Mouse (Mus musculus): ENCODE results near the gene Scaf1. TPM values are rescaled to one million over a fixed set of nuclear protein-coding genes. Genes with fewer than 3 reads are reported as not detected.

Scaf1 gene
- total and polyA plus RNA-seq, 3 experiments = 17.7 to 81.5 (median 34.4) TPM

GRCm38 (mm10) chr7:44958208-44958607 is 58.0 kb downstream of the Scaf1 start (continued):
- no peak for TF ChIP-seq ELF1 (IDR thresholded peaks at IDR 0.05; ENCODE audit: low read depth, low read length)

DNA sequence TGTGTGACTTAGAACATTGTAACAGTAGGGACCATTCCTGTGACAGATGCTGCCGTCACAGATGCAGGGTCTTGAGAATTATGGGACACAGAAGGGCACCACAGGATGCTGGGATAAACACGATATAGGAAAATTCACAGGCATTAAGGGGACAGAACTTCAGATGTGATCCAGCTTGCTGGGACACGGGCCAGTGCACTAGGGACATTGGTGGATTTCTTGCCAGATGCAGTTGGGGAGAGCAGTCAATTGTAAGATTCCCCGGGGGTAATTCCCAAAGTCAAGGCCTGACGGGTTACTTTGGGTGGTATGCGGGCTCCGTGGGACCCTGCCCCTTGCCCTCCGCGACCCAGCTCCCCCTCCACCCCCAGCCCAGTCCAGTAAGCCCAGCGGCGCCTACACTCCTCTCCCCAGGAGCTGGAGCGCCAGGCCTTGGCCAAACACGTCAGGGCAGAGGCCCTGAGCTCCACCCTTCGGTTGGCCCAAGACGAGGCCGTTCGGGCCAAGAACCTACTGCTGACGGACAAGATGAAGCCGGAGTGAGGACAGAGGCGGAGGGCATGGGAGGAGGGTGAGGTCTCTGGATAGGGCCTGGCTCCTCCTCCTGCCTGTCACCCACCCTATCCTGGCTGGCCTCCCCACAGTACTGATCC is 58.9 kb downstream of the Scaf1 start:
- Histone ChIP-seq H3K9ac (ENCODE audit: control insufficient read depth, low read depth, low read length, poor library complexity, severe bottlenecking) (no peak overlapping the region), H3K79me2 (ENCODE audit: control insufficient read depth, insufficient read depth, low read length, poor library complexity) (no peaks in the 10 kb centered on the region), H3K36me3 (ENCODE audit: control insufficient read depth in 1 of 2, insufficient read depth in 2 of 2, low read length in 2 of 2) (no peaks in the 10 kb centered on the region; a peak in 1 of 4 replicates), H3K4me1 (ENCODE audit: control insufficient read depth in 1 of 2, insufficient read depth in 2 of 2, low read length in 2 of 2) (0 out of 4 replicates have a peak, but pooled peaks cover 0 to 4% of the 10 kb centered on the region in 2 experiments), H3K9me3 (replicated peaks; ENCODE audit: insufficient read depth, low read length) (no peaks in the 10 kb centered on the region), H3K4me3 (ENCODE audit: control insufficient read depth in 1 of 2, insufficient read depth in 1 of 2, low read depth in 2 of 2, low read length in 2 of 2) (no peak overlapping the region), H3K27me3 (ENCODE audit: control insufficient read depth in 1 of 2, insufficient read depth in 2 of 2, low read length in 2 of 2) (no peaks in the 10 kb centered on the region), H3K27ac (ENCODE audit: control insufficient read depth, low read depth, low read length) (no peak overlapping the region)
- TF ChIP-seq ELF1 (IDR thresholded peaks at IDR 0.05; ENCODE audit: low read depth, low read length) = no peak
- no peak for TF ChIP-seq EP300 (IDR thresholded peaks at IDR 0.05; ENCODE audit: low read depth in 1 of 2, low read length in 2 of 2)
- no peak for TF ChIP-seq USF2 (IDR thresholded peaks at IDR 0.05; ENCODE audit: borderline replicate concordance in 1 of 2, insufficient read depth in 1 of 2, low read depth in 1 of 2, low read length in 2 of 2)
- TF ChIP-seq HCFC1 (IDR thresholded peaks at IDR 0.05; ENCODE audit: low read depth, low read length) = no peak
- TF ChIP-seq GABPA (IDR thresholded peaks at IDR 0.05; ENCODE audit: low read depth, low read length) = no peak
- TF ChIP-seq MYB (IDR thresholded peaks at IDR 0.05; ENCODE audit: low read depth, low read length) = no peak
- no peak for TF ChIP-seq NELFE (IDR thresholded peaks at IDR 0.05; ENCODE audit: low read depth, low read length)
- TF ChIP-seq GATA1 (IDR thresholded peaks at IDR 0.05; ENCODE audit: low read depth, low read length) = no peak
- no peak for TF ChIP-seq TBP (IDR thresholded peaks at IDR 0.05; ENCODE audit: low read depth, low read length)
- TF ChIP-seq MAX (IDR thresholded peaks at IDR 0.05; ENCODE audit: low read length) = no peak
- TF ChIP-seq ZKSCAN1 (IDR thresholded peaks at IDR 0.05; ENCODE audit: low read depth, low read length) = no peak
- TF ChIP-seq ZNF384 (IDR thresholded peaks at IDR 0.05; ENCODE audit: low read depth, low read length) = no peak
- TF ChIP-seq CTCF (IDR thresholded peaks at IDR 0.05 in 2 of 3, conservative IDR thresholded peaks at IDR 0.05 in 1 of 3; ENCODE audit: control insufficient read depth in 1 of 3, insufficient read depth in 1 of 3, low read depth in 2 of 3, low read length in 3 of 3, poor library complexity in 1 of 3, severe bottlenecking in 1 of 3) = no peak
- no peak for TF ChIP-seq RAD21 (IDR thresholded peaks at IDR 0.05; ENCODE audit: low read depth, low read length)
- TF ChIP-seq NRF1 (IDR thresholded peaks at IDR 0.05; ENCODE audit: insufficient read depth, low read depth, low read length, poor library complexity, severe bottlenecking) = no peak
- TF ChIP-seq KAT2A (conservative IDR thresholded peaks at IDR 0.05; ENCODE audit: low read depth, low read length) = no peak
- TF ChIP-seq MXI1 (IDR thresholded peaks at IDR 0.05; ENCODE audit: low read depth, low read length) = no peak
- no peak for TF ChIP-seq RCOR1 (IDR thresholded peaks at IDR 0.05; ENCODE audit: low read depth, low read length)
- TF ChIP-seq ETS1 (IDR thresholded peaks at IDR 0.05; ENCODE audit: low read depth, low read length) = no peak
- no peak for TF ChIP-seq MEF2A (IDR thresholded peaks at IDR 0.05; ENCODE audit: extremely low read depth, insufficient replicate concordance, low read depth, low read length, poor library complexity, severe bottlenecking)
- no peak for DNase-seq (ENCODE audit: low read depth, low spot score)

Data from MEL (cell line).